Mouse (Mus musculus) gastrocnemius, postnatal 10 days (tissue): ENCODE measurements around the gene Acap2. TPM values are rescaled to one million over a fixed set of nuclear protein-coding genes. Genes with fewer than 3 reads are reported as not detected.

Experiments
- DNase-seq: peaks from one replicate; pipeline ENCODE4 v3.0.0; 2021; ENCODE audit warnings: mixed read lengths
- total RNA-seq, 2 experiments: library from RNA; stranded (reverse); gene quantifications; 2 replicates each; pipeline ENCODE4 v1.2.3; 2021

The Acap2 gene
- total RNA-seq, 2 experiments from 2014 or later: 21.1 to 23.8 TPM

DNA sequence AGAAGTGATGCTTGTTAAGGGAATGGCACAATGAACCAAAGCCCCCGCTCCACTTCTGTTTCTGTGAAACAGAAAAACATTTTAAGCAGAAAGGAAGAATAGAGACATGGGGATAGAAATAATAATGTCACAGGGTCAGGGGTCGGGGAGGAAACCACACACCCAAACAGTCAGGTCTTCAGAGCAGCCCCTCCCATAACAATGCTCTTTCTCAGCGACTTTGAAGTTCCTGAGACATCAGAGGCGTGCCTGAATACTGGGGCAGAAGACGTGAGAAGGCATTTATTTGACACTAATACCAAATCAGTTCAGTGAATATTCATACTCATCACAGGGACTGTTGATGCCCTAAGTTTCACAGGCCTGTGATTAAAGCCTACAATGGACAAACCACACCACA, 155.8 kb downstream of the Acap2 start:
- DNase-seq: no peak

DNA sequence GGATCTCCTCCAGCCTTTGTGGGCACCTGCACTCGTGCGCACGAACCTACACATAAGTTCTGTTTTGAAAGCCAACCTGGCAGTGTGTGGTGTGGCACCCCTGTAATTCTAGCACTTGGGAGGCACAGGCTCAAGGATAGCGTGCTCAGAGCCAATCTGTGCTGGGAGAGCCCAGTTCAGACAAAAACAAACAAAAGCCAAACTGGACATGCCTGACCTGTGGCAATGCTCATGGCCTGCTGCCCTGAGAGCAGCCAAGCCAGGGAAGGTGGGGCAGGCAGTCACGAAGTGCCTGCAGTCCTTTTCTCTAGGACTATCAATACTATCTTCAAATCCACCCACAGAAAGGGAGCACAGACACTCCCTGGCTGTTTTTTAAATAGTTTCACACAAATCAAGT, 157.9 kb downstream of the Acap2 start:
- DNase-seq: no peak

Other genes starting within 250 kb of the Acap2 start
- 1 to 10 TPM; 8.8 to 9.8 TPM for gene Xxylt1, start 119.8 kb downstream of the Acap2 start, total RNA-seq
- 10 to 100 TPM; 76.9 to 79.3 TPM for gene Ppp1r2, start 74.0 kb upstream of the Acap2 start, total RNA-seq
- 10 to 100 TPM; 14.0 to 18.3 TPM for gene Apod, start 113.6 kb upstream of the Acap2 start, total RNA-seq
- gene Bdh1, start 221.0 kb upstream of the Acap2 start, total RNA-seq: 1 to 10 TPM; 1.5 to 3.0 TPM